Mouse (Mus musculus): ENCODE measurements around the gene Telo2.

DNA sequence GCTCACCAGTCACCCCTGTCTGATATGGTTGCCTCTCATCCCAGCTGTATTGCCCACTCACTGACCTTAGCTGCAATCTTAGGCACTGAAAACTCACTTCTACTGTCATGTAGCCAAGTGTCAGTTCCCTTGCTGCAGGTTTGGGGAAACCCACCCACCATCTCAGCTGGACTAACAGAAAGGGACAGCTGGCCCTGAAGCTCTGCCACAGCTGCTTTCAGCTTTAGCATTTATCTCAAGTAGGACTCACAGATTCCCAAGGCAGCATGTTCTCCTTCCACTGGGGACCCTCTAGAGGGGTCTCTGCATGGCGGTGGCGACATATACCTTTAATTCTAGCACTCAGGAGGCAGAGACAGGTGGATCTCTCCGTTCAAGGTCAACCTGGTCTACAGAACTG, 49.0 kb upstream of the Telo2 start:
- TF ChIP-seq CTCF (IDR thresholded peaks at IDR 0.05; ENCODE audit: low read depth) (no peak), EP300 (optimal IDR thresholded peaks at IDR 0.05) (no peak)
